Mouse (Mus musculus): ENCODE measurements around the gene Sec14l1. TPM values are rescaled to one million over a fixed set of nuclear protein-coding genes. Genes with fewer than 3 reads are reported as not detected.
A peak's percentile ranks its signal among the peaks of the same experiment; 100 is the strongest.

Gene Sec14l1
- total RNA-seq, 2 experiments from 2014 or later, result 91.6 to 93.4 TPM

DNA sequence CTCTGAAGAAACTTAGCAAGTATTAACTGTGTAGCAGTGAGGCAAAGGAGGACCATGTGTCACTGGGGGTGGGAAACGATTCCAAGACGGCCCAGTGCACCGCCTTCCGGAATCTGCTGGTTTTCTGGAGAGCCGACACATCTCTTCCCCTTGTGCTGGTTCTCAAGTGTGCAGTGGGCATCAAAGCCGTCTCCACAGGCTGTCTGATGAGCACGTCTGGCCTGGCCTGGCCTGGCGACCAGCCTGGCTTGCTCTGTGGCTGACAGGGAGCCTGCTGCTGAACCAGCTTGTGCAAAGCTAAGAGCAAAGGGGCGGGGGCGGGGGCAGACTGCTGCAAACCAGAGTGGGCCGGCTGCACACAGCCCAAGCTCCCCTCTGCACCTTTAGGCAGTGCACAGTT lies 14.5 kb downstream of the Sec14l1 start:
- peak; percentile 69 for DNase-seq

- DNase-seq, result no peak
These were observed 15.1 kb downstream of the Sec14l1 start for GRCm38 (mm10) chr11:117130068-117130467.

- peak; percentile 71 for DNase-seq
These were observed 15.9 kb downstream of the Sec14l1 start for GRCm38 (mm10) chr11:117130888-117131287.

- DNase-seq, result no peak
These were observed 16.5 kb downstream of the Sec14l1 start for GRCm38 (mm10) chr11:117131450-117131849.

GRCm38 (mm10) chr11:117134776-117135387 lies 19.9 kb downstream of the Sec14l1 start:
- DNase-seq, result no peak

GRCm38 (mm10) chr11:117135457-117136290 lies 20.7 kb downstream of the Sec14l1 start:
- DNase-seq, result no peak

DNA sequence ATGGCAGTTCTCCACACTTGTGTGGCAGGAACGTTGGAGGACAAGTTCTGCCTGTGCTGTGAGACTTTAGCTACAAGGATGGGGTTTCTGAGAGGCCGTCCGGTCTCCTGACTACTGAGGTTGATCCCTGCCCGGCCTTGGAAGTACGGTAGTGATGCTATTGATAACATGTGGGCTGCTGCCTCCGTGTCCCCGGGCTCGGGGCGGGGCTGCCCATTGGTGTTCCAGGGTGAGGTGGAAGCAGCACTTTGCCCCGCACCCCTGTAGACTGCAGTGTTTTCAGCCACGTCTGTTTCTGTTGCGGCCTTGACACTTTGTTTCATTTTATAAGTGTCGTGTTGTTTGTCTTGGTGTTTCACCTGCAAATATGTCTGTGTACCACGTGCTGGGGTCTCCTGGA lies 21.9 kb downstream of the Sec14l1 start:
- DNase-seq, result no peak

GRCm38 (mm10) chr11:117138213-117138761 lies 23.3 kb downstream of the Sec14l1 start:
- no peak for DNase-seq

- no peak for DNase-seq
These were observed 24.0 kb downstream of the Sec14l1 start for GRCm38 (mm10) chr11:117138795-117139463.

DNA sequence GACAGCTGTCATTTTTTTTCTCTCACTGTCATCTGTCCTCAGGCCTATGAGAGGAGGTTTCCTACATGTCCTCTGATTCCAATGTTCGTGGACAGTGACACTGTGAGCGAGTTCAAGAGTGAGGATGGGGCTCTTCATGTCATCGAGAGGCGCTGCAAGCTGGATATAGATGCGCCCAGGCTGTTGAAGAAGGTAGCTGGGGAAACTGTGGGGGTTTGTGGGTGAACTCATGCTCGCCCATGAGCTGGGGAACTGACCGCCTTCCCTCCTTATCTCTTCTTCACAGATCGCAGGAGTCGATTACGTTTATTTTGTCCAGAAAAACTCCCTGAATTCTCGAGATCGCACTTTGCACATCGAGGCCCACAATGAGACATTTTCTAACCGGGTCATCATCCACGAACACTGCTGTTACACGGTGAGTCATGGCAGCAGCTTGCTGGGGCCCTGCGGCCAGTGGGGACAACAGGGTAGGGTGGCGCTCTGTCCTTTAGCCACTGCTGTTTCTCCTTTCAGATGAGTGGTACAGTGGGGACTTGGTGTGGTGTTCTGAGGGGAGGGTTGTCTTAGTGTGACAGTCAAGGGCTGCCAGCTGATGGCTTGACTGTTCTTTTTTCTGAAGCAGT lies 26.5 kb downstream of the Sec14l1 start:
- DNase-seq, result no peak

- DNase-seq, result no peak
These were observed 27.5 kb downstream of the Sec14l1 start for GRCm38 (mm10) chr11:117142507-117142906.

GRCm38 (mm10) chr11:117145451-117146117 lies 30.6 kb downstream of the Sec14l1 start:
- DNase-seq, result no peak

DNA sequence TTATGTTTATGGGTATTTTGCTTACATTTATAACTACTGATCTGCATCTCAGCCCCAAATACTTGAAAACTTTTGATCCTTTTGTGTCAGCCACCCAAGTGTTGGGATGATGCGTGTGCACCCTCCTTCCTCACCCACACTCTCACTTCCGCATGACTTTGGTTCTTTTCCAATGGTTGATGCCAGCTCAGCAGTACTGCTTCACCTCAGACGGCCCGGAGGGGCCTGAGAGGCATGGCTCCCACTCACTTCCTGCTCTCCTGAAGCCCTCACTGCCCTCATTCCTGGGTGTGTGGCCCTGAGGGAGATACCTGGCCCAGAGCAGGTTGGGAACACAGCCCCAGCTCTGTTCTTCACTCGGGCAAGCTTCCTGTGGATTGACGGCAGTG lies 31.1 kb downstream of the Sec14l1 start:
- no peak for DNase-seq

DNA sequence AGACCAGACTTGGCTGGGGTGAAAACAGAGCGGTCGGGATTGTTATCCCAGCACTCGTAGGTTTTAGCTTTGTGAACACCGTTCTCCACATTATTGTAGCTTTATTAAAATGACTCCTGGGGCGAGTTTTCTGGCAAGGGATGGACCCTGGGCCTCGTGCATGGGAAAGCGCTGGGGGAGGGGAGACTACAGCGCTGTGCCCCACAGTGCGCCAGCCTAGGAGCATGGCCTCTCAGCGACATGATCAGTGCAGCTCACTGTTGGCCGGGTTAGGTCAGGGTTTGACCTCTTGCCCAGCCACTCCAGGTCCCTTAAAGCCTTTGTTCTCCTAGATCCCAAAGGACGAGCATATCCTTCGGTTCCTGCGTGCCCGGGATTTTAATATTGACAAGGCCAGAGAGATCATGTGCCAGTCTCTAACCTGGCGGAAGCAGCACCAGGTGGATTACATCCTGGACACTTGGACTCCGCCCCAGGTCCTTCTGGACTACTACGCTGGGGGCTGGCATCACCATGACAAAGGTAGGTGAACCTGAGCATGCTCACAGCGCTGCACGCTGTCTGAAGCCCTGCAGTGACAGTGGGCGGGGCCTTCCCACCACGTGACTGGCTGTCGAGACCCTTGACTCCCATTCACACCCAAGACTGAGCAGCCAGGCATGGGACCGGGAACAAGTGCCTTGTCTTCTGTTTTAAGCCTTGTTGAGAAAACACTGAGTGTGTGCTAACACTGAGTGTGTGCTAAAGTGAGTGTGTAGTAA lies 32.0 kb downstream of the Sec14l1 start:
- no peak for DNase-seq

DNA sequence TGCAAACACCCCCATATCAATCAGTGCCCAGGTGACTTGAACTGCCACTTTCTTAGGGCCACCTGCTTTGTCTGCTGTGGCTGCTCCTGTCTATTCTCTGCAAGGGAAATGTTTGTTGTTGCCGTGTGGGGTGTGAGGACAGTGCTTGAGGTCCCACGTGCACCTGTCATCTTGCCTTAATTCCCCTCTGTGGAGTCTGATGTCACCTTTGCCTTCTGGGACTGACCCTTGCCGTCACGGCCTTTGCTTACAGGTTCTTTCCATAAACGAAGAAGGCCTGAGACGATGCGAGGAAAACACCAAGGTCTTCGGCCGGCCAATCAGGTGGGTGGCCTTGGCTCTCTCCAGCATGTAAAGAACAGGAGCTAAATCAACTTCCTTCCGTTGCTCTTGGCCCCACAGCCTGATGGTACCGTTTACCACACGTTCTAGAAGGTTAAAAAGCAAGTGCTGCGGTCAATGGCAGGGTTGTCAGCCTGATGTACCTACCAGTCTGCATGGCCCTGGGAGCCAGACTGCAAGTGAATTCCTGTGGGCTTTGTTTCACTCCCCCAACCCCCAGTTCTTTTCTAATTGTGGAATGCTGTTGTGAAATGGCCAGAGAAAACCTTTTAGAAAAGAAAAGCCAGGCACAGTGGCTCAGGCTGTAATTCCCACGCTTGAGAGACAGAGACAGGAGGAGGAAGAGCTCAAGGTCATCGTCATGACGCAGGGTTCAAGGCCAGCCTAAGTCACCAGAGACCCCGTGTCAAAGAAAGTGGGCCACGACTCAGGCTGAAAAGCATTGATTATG lies 34.1 kb downstream of the Sec14l1 start:
- DNase-seq, result no peak

DNA sequence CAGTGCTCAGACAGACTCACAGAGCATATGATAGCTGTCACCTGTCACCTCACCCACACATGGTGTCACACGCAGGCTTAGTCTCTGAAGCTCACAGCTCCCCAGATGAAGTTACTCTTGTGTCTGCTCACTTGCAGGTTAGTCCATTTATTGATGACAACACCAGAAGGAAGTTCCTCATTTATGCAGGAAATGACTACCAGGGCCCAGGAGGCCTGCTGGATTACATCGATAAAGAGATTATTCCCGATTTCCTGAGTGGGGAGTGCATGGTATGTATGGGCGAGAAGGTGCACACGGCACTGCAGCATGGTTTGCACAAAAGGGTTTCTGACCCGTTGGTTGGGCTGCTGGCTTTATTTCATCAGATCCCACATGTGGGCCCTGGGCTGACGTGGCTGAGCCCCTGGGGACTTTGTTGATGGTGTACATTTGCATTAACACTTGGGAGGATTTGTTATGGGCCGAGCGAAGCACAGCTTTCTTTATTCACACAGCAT lies 35.5 kb downstream of the Sec14l1 start:
- no peak for DNase-seq

GRCm38 (mm10) chr11:117151461-117151860 lies 36.5 kb downstream of the Sec14l1 start:
- DNase-seq, result no peak

DNA sequence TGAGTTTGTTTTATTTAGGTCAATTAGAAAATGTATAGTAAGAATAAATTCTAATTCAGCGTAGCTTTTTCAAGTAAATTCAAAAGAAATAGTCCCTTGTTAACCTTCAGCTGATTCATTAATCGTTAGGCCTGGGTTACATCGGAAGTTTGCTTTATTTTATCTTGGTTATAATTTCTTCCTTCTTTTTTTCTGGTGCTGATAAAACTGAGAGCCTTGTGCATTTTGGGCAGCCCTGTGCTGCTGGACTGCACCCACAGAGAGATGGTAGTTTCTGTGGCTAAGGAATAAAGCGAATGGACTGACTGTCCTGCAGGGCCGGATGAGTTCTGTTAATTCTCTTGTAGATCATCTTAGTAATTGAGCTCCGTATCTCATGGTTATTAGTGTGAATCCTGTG lies 37.6 kb downstream of the Sec14l1 start:
- no peak for DNase-seq

- no peak for DNase-seq
These were observed 38.6 kb downstream of the Sec14l1 start for GRCm38 (mm10) chr11:117153553-117153952.
